Mouse (Mus musculus) bone marrow, adult 2 months (tissue): ENCODE results near the gene Lyst. TPM values are rescaled to one million over a fixed set of nuclear protein-coding genes. Genes with fewer than 3 reads are reported as not detected.

Experiments
- H3K27ac ChIP-seq: fragments of 200-500 bp; 2 replicates; pipeline ENCODE4 v1.5.1; 2012; ENCODE audit warnings: low read depth, mild to moderate bottlenecking, control low read depth, inconsistent platforms, low read length; ENCODE audit not compliant: control insufficient read depth, poor library complexity, insufficient read depth
- H3K4me1 ChIP-seq: fragments of 200-500 bp; 2 replicates; pipeline ENCODE4 v1.6.1; 2011; ENCODE audit warnings: low read length; ENCODE audit not compliant: control insufficient read depth, insufficient read depth
- H3K4me3 ChIP-seq: fragments of 200-500 bp; replicated peaks from 2 replicates; pipeline ENCODE3; 2011; ENCODE audit warnings: mild to moderate bottlenecking, low read depth, low read length, control low read depth; ENCODE audit not compliant: control insufficient read depth
- CTCF ChIP-seq: fragments of 200-500 bp; IDR thresholded peaks from 2 replicates; pipeline ENCODE4 v1.5.1; 2011; ENCODE audit warnings: low read length, control low read depth; ENCODE audit not compliant: control insufficient read depth, insufficient read depth
- POLR2A ChIP-seq: fragments of 200-500 bp; IDR thresholded peaks from 2 replicates; pipeline ENCODE4 v1.6.1; 2011; ENCODE audit warnings: low read depth, mild to moderate bottlenecking, control low read depth, low read length, borderline replicate concordance; ENCODE audit not compliant: control insufficient read depth
- WGBS: fragments of 180-500 bp; shearing (Covaris S2); methylation state at CpG from one replicate; pipeline ENCODE4 v1.1.7; 2018; 5-methylcytosine and 5-hydroxymethylcytosine counted together
- polyA plus RNA-seq: library from polyadenylated mRNA; stranded (reverse); fragments of >200 nt; gene quantifications from 2 replicates; pipeline ENCODE4 v1.2.4, GENCODE M21; 2011; ENCODE audit warnings: low replicate concordance; ENCODE audit not compliant: missing spikeins, insufficient read depth, insufficient read length

Lyst gene
- polyA plus RNA-seq, 1 experiment, result 27.6 TPM

GRCm38 (mm10) chr13:13775778-13776494 lies 185.7 kb downstream of the Lyst start:
- Histone ChIP-seq H3K4me3 (no peak overlapping the region), H3K27ac (no peak overlapping the region), H3K4me1 (no peaks in the 10 kb centered on the region)
- TF ChIP-seq CTCF (no peak), POLR2A (no peak)

GRCm38 (mm10) chr13:13777052-13777451 lies 186.9 kb downstream of the Lyst start:
- Histone ChIP-seq H3K27ac (no peak overlapping the region), H3K4me3 (no peak overlapping the region), H3K4me1 (no peaks in the 10 kb centered on the region)
- 88% methylated on average over 11 of the region's 11 CpGs for WGBS
- TF ChIP-seq POLR2A (no peak), CTCF (no peak)

- H3K27ac ChIP-seq, result no peak overlapping the region
- H3K4me3 ChIP-seq, result no peak overlapping the region
- TF ChIP-seq POLR2A (no peak), CTCF (no peak)
- no peaks in the 10 kb centered on the region for H3K4me1 ChIP-seq
- 89% methylated on average over 8 of the region's 8 CpGs for WGBS
Measured at GRCm38 (mm10) chr13:13777696-13778095, 187.5 kb downstream of the Lyst start.

- 85% methylated on average over 1 of the region's 1 CpGs for WGBS
- H3K27ac ChIP-seq, result no peak overlapping the region
- TF ChIP-seq POLR2A, result no peak
- no peak for TF ChIP-seq CTCF
Measured at GRCm38 (mm10) chr13:13778837-13779458, 188.8 kb downstream of the Lyst start.

GRCm38 (mm10) chr13:13780271-13780670 lies 190.1 kb downstream of the Lyst start:
- no peak for TF ChIP-seq POLR2A
- TF ChIP-seq CTCF, result no peak

More at GRCm38 (mm10) chr13:13778837-13779458, 188.8 kb downstream of the Lyst start:
- Histone ChIP-seq H3K4me1 (no peaks in the 10 kb centered on the region), H3K4me3 (no peak overlapping the region)

GRCm38 (mm10) chr13:13781026-13781425 lies 190.8 kb downstream of the Lyst start:
- no peak for TF ChIP-seq POLR2A
- no peak for TF ChIP-seq CTCF
- WGBS, result 63% methylated on average over 4 of the region's 4 CpGs
- Histone ChIP-seq H3K4me1 (no peaks in the 10 kb centered on the region), H3K27ac (no peak overlapping the region), H3K4me3 (no peak overlapping the region)

More at GRCm38 (mm10) chr13:13780271-13780670, 190.1 kb downstream of the Lyst start:
- Histone ChIP-seq H3K27ac (no peak overlapping the region), H3K4me3 (no peak overlapping the region), H3K4me1 (no peaks in the 10 kb centered on the region)
- 71% methylated on average over 3 of the region's 3 CpGs for WGBS

GRCm38 (mm10) chr13:13783296-13783695 lies 193.1 kb downstream of the Lyst start:
- Histone ChIP-seq H3K4me3 (no peak overlapping the region), H3K4me1 (no peaks in the 10 kb centered on the region), H3K27ac (no peak overlapping the region)
- no peak for TF ChIP-seq CTCF
- no peak for TF ChIP-seq POLR2A
- 43% methylated on average over 7 of the region's 7 CpGs for WGBS

- Histone ChIP-seq H3K4me1 (no peaks in the 10 kb centered on the region), H3K27ac (no peak within 1 kb of the TSS)
- WGBS, result 3% methylated on average over 43 of the region's 43 CpGs
Measured at GRCm38 (mm10) chr13:13783894-13784419, 193.8 kb downstream of the Lyst start, which contains the start of gene Gng4. Gng4 (plus strand) TSS chr13:13784059.

More at GRCm38 (mm10) chr13:13783894-13784419, 193.8 kb downstream of the Lyst start, which contains the start of gene Gng4:
- TF ChIP-seq CTCF (no peak), POLR2A (no peak)
- H3K4me3 ChIP-seq, result no peak within 1 kb of the TSS
